Mouse (Mus musculus) midbrain, embryonic 14.5 days (tissue): ENCODE results near the gene Gm21693. TPM values are rescaled to one million over a fixed set of nuclear protein-coding genes. Genes with fewer than 3 reads are reported as not detected.
"Not testable (repeated sequence)": the region's sequence is repeated elsewhere in the genome, so short reads cannot be mapped to it uniquely, and the experiment has no call there.

Source experiments
- ATAC-seq: fragments of 200-750 bp; cut with Nextera tagmentation; 2 replicates; pipeline ENCODE4 v1.8.0; 2017; ENCODE audit warnings: moderate number of reproducible peaks, moderate library complexity; ENCODE audit not compliant: low FRiP score, low TSS enrichment
- DNase-seq: peaks from one replicate; pipeline ENCODE4 v3.0.0-alpha.2; 2015
- H3K27ac ChIP-seq: fragments of 300-500 bp; sonication (generic); replicated peaks from 2 replicates; pipeline ENCODE4 v1.5.1; 2014; ENCODE audit warnings: mild to moderate bottlenecking, low read depth, low read length, moderate library complexity
- H3K27me3 ChIP-seq: fragments of 300-500 bp; sonication (generic); 2 replicates; pipeline ENCODE4 v1.6.1; 2014; ENCODE audit warnings: low read length, control low read depth, mixed read lengths; ENCODE audit not compliant: control insufficient read depth, insufficient read depth
- H3K36me3 ChIP-seq: fragments of 300-500 bp; sonication (generic); 2 replicates; pipeline ENCODE4 v1.6.1; 2014; ENCODE audit warnings: low read length, control low read depth; ENCODE audit not compliant: control insufficient read depth, insufficient read depth
- H3K4me1 ChIP-seq: fragments of 300-500 bp; sonication (generic); 2 replicates; pipeline ENCODE4 v1.6.1; 2014; ENCODE audit warnings: mild to moderate bottlenecking, antibody characterized with exemption, low read length, control low read depth; ENCODE audit not compliant: control insufficient read depth, insufficient read depth
- H3K4me2 ChIP-seq: fragments of 300-500 bp; sonication (generic); 2 replicates; pipeline ENCODE4 v1.6.1; 2014; ENCODE audit warnings: mild to moderate bottlenecking, low read length, moderate library complexity
- H3K4me3 ChIP-seq: fragments of 300-500 bp; sonication (generic); replicated peaks from 2 replicates; pipeline ENCODE4 v1.5.1; 2014; ENCODE audit warnings: low read depth, low read length
- H3K9ac ChIP-seq: fragments of 300-500 bp; sonication (generic); replicated peaks from 2 replicates; pipeline ENCODE4 v1.6.1; 2014; ENCODE audit warnings: mild to moderate bottlenecking, low read length, moderate library complexity
- H3K9me3 ChIP-seq: fragments of 300-500 bp; sonication (generic); 2 replicates; pipeline ENCODE4 v1.6.1; 2016; ENCODE audit warnings: low read length, control low read depth, mixed read lengths; ENCODE audit not compliant: control insufficient read depth
- WGBS: fragments of 180-500 bp; shearing (Covaris S2); extraction: QIAGEN DNeasy Blood & Tissue Kit; methylation state at CpG from one replicate; pipeline ENCODE4 v1.1.7; 2014; 5-methylcytosine and 5-hydroxymethylcytosine counted together
- polyA plus RNA-seq: library from polyadenylated mRNA; unstranded; fragments of >200 nt; fragmentation: Nextera tagmentation; extraction: Ambion mirVana; gene quantifications from 2 replicates; pipeline ENCODE4 v1.2.1, GENCODE M21; 2014

The Gm21693 gene
- not detected in 2 replicates for polyA plus RNA-seq

- ATAC-seq, H3K9me3 ChIP-seq, H3K4me2 ChIP-seq, H3K27ac ChIP-seq, H3K4me3 ChIP-seq, DNase-seq, H3K27me3 ChIP-seq, H3K4me1 ChIP-seq, H3K36me3 ChIP-seq, H3K9ac ChIP-seq: not testable (repeated sequence)
- no CpG with 5 or more reads among the region's 9 CpGs for WGBS
These were observed at the start of gene Gm21693 for GRCm38 (mm10) chrY:3345229-3345628. Gene Gm21693, minus strand, starts transcription at chrY:3345329.

- H3K27ac ChIP-seq, H3K4me2 ChIP-seq, H3K9me3 ChIP-seq, H3K9ac ChIP-seq, H3K4me3 ChIP-seq, H3K4me1 ChIP-seq, H3K27me3 ChIP-seq, ATAC-seq, H3K36me3 ChIP-seq, DNase-seq: not testable (repeated sequence)
- WGBS: no CpG with 5 or more reads among the region's 11 CpGs
These were observed 4.5 kb downstream of the Gm21693 start for GRCm38 (mm10) chrY:3340661-3341060.

- H3K4me3 ChIP-seq, DNase-seq, ATAC-seq, H3K27me3 ChIP-seq, H3K4me2 ChIP-seq, H3K36me3 ChIP-seq, H3K9me3 ChIP-seq, H3K4me1 ChIP-seq, H3K9ac ChIP-seq, H3K27ac ChIP-seq: not testable (repeated sequence)
- WGBS: no CpG with 5 or more reads among the region's 9 CpGs
These were observed 38.8 kb downstream of the Gm21693 start, which contains the start of gene Gm21677 for GRCm38 (mm10) chrY:3306349-3306748. Gene Gm21677, minus strand, starts transcription at chrY:3306449.

Other genes starting within 250 kb of the Gm21693 start
- gene Gm21677, start 38.9 kb downstream of the Gm21693 start, polyA plus RNA-seq: not detected in 2 replicates
- not detected in 2 replicates for gene Gm21704, start 64.8 kb upstream of the Gm21693 start, polyA plus RNA-seq
- not detected in 2 replicates for gene Gm21708, start 64.8 kb upstream of the Gm21693 start, polyA plus RNA-seq